Mouse (Mus musculus) WW6 (cell line): ENCODE results near the gene Prickle4.

Experiments
- DNase-seq: peaks from one replicate; pipeline ENCODE4 v3.0.0-alpha.2; 2013; ENCODE audit warnings: low read depth, low spot score

Prickle4 gene

GRCm38 (mm10) chr17:47706196-47706595 lies 11.7 kb upstream of the Prickle4 start:
- DNase-seq = no peak

- no peak for DNase-seq
Observed at GRCm38 (mm10) chr17:47704692-47705091, 10.2 kb upstream of the Prickle4 start.

GRCm38 (mm10) chr17:47703556-47703955 lies 9.0 kb upstream of the Prickle4 start:
- no peak for DNase-seq

- no peak for DNase-seq
Observed at GRCm38 (mm10) chr17:47702548-47703345, 8.2 kb upstream of the Prickle4 start.

- no peak for DNase-seq
Observed at GRCm38 (mm10) chr17:47701793-47702192, 7.3 kb upstream of the Prickle4 start.

GRCm38 (mm10) chr17:47699055-47699454 lies 4.5 kb upstream of the Prickle4 start:
- DNase-seq = no peak

- no peak for DNase-seq
Observed at GRCm38 (mm10) chr17:47698156-47698555, 3.6 kb upstream of the Prickle4 start.

- DNase-seq = no peak
Observed at GRCm38 (mm10) chr17:47695337-47695710, 788 bp upstream of the Prickle4 start.

- no peak for DNase-seq
Observed at GRCm38 (mm10) chr17:47694442-47694502, 264 bp downstream of the Prickle4 start, which contains the start of gene Gm21981. TSS of gene Gm21981 (minus strand) at chr17:47694455.

- DNase-seq = no peak
Observed at GRCm38 (mm10) chr17:47693671-47694441, 680 bp downstream of the Prickle4 start.

- no peak for DNase-seq
Observed at GRCm38 (mm10) chr17:47691650-47692049, 2.9 kb downstream of the Prickle4 start.

- DNase-seq = no peak
Observed at GRCm38 (mm10) chr17:47689894-47690293, 4.6 kb downstream of the Prickle4 start.

GRCm38 (mm10) chr17:47688608-47689575 lies 5.6 kb downstream of the Prickle4 start, which contains the start of gene Frs3:
TSS of gene Frs3 (plus strand) at chr17:47689030.
- DNase-seq = no peak

- DNase-seq = no peak
Observed at GRCm38 (mm10) chr17:47688344-47688607, 6.3 kb downstream of the Prickle4 start, which contains the start of gene Tomm6. TSS of gene Tomm6 (minus strand) at chr17:47688386.

- DNase-seq = peak; percentile 94
Observed at GRCm38 (mm10) chr17:47687409-47688343, 6.9 kb downstream of the Prickle4 start.

- DNase-seq = no peak
Observed at GRCm38 (mm10) chr17:47682836-47683235, 11.7 kb downstream of the Prickle4 start.

- DNase-seq = no peak
Observed at GRCm38 (mm10) chr17:47678702-47679101, 15.8 kb downstream of the Prickle4 start.

- no peak for DNase-seq
Observed at GRCm38 (mm10) chr17:47678238-47678637, 16.3 kb downstream of the Prickle4 start.

- no peak for DNase-seq
Observed at GRCm38 (mm10) chr17:47676581-47676980, 18.0 kb downstream of the Prickle4 start.

- DNase-seq = peak; percentile 49
Observed at GRCm38 (mm10) chr17:47672311-47673111, 22.0 kb downstream of the Prickle4 start.

- no peak for DNase-seq
Observed at GRCm38 (mm10) chr17:47671988-47672310, 22.6 kb downstream of the Prickle4 start.
